Mouse (Mus musculus) adrenal gland, adult (tissue): ENCODE data around the gene Galr2.

Source experiments
- DNase-seq, 2 experiments: peaks; one replicate each; pipeline ENCODE4 v3.0.0; 2022 to 2023; ENCODE audit warnings: low spot score in 1 of 2; ENCODE audit not compliant: inconsistent age in 2 of 2

The Galr2 gene

DNA sequence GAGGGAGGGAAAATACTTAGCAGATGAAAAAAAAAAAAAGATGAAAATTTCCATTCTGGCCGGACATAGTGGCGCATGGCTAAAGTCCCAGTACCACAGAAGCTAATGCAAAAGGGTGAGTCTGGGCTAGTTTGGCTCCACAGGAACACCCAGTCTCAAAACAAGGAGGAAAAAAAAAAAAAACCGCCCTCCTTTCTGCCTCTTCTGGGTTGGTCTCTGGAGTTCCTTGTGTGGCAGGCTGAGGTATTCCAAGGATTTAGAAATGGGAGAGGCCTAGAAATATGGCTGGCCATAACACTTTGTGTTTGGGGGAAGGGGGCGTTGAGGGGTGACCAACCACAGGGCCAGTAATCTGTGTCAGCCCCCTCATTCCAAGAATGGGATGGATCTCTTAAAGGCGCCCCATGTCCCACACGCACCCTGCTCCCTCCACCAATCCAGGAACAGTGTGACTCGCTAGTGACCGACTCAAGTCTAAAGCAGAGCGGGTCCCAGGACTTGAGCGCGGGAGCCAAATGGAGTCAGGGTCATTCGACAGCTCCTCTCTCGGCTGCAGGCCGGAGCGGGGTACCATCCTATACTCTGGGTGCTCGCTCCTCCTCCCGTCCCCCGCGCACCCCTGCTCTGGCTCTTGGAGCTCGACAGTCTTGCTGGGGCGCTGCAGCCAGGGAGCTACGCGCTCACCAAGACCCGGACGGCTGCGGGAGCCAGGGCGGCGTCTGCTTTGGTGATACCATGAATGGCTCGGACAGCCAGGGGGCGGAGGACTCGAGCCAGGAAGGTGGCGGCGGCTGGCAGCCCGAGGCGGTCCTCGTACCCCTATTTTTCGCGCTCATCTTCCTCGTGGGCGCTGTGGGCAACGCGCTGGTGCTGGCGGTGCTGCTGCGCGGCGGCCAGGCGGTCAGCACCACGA is at the start of gene Galr2:
TSS of gene Galr2 (plus strand) at position 189 of the 913 bp plus-strand sequence.
- DNase-seq = no peak

DNA sequence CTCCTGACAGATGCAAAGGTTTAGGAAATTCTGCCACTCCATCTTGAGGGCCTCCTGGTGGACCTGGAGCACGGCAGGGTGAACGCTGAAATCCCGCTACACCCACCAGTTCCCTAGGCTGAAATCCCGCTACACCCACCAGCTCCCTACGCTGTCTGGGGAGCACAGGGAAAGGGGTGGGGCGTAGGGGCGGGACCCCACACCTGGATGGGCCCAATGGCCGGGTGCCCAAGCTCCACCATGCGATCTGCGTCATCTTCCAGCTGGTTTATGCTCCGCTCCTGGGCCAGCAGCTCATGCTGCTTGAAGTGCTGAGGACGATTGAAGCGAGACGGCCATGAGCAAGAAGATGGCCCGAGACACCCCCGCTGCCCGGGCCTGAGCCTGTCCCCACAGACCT is 48.3 kb upstream of the Galr2 start:
- no peak for DNase-seq

DNA sequence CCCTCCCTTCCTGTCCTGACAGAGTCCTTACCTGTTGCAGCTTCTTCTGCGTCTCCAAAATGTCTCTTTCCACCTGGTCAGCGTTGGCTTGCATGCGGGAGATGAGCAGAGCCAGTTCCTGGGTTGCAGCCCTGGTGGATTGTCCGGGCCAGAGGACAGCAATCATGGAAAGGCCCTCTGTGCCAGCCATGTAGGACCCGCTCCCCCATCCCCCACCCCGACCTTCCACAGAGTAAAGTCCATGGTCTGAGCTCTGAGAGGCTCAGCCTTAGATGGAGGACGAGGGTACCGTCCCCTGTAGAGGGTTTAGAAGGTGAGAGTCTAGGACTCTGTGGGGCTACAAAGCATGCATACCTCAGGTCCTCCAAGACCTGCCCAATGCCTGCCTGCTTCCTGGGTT is 45.8 kb upstream of the Galr2 start:
- DNase-seq = no peak

DNA sequence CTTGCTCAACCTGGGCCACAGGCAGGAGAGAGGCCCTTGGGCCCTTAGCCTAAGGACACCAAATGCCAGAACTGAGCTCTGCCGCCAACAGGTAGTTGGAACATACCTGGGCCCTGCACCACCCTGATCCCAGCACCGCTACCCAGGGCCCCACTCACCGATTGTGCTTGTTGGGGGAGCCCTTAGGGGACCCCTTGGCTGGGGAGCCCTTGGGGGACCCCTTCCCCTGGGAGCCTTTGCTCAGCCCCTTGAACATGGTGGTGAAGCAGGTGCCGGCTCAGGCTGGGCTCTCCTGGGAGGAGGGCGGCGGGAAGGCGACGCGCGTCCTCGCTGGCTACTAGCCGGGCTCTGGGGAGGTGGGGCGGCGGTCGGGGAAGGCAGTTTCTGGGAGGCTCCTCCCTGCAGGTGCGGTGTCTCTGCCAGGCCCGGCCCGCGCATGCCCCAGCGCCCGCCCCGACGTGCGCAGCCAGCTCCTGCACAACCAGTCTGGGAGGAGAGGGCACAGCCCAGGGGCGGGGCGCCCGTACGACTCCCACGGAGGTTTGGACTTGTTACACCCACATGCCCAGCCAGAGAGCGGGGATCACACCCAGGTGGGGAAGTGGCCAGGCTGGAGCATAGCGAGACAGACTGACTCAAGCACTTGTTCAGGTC is 42.9 kb upstream of the Galr2 start, which contains the start of gene Evpl:
TSS of gene Evpl (minus strand) at position 336 of the 654 bp plus-strand sequence.
- peak in 1 of 2 experiments; percentile 60 for DNase-seq

DNA sequence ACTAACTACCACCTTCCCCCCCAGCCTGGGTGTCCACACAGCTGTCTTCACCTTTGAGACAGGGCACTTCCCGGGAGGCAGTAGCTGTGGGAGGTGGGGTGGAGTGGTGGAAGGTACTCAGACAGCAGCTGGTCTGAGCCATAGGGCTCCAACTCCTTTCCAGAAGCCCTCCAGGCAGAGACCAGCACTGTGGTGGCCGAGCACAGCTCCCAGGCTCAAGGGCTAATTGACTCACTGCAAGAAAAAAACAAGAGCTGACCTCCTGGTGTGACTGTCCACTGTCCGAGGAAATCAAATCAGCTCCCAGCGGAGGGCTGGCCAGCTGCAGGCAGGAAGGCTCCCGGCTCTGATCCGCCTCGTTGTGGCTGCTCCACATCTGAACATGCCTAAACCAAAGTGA is 40.9 kb upstream of the Galr2 start:
- DNase-seq = no peak

DNA sequence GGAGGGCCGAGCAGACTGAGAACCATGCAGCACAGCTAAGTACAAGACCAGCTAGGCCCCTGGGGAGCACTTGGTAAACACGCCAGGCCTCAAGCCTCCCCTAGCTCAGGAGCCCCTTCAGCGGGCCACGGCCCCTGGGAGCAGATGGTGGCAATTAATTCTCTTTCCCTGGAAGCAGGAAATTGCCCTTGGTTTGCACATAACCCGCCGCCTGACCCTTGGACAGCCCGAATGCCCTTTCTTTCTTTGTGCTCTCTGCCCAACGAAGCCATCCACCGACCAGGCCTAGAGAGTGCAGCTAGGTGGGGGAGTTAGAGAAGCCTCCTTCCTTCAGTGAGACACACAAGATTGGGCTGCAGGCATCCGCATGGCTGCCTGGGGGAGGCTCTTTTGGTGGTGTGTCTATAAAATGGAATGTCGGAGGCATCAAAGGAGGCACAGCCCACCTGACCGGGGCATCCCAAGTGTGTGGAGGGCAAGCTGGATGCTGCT is 38.9 kb upstream of the Galr2 start:
- no peak for DNase-seq

DNA sequence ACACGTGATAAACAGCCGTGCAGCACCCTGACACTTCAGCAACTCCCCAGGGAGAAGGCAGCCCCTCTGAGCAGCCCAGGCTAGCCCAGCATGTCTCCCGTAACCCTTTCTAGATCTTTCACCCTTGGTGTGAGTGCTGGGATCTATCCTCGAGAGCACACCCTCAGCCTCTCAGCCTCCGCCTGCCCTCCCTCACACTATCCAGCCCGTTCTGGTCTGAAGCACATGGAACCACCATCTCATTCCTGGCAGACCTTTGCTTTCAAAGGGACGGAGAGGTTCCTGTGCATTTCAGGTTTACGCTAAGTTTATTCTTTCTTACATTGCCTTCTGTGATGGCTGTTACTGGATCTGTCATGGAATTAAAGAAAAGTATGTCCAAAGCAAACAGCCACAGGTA is 36.2 kb upstream of the Galr2 start:
- DNase-seq = no peak

DNA sequence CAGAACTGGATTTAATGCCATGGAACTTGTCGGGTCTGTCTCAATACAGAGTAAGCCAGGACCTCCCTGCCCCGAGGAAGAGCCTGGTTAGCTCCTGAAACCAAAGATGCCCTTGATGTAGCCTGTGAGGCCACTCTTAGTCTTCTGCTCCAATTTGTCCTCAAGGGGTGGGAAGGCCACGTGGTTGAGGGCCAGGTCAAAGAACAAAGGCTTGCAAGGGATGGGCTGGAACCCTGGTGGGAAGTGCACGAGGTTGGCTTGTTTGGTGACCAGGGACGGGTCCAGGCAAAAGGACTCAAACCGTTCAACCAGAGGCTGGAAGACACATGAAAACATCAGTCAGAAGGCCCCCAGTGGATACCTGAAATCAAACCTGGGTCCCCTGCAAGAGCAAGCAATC is 35.1 kb upstream of the Galr2 start:
- no peak for DNase-seq

DNA sequence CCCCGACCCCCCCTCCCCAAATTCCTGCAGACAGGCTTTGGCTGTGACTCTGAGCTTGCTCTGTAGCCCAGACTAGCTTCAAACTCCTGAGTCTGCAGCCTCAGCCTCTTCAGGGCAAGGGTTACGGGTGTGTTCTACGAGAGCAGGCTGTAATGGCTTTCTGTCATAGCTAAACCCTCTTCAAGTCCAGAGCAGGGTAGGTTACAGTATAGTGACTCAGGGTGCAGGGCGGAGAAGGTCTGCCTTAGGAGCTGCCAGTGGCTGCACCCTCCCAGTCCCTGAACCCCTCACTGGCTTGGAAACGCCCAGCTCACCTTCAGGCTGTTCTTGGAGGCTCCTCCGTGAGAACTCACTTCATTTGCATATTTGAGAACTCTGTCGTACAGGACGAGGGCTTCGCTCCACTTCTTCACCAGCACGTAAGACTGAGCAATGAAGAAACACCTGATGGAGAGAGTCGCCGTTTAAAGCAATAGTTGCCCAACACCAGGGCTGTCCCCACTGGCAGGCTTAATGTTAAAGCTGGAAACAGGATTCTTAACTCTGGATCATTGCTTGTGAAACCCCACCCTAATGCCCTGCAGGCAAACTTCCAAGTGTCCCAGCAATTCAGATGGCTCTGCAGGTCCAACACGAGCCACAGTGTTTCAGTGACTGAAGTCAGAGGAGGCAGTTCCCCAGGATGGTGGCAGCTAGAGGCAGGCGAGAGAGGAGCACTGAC is 33.1 kb upstream of the Galr2 start:
- no peak for DNase-seq

DNA sequence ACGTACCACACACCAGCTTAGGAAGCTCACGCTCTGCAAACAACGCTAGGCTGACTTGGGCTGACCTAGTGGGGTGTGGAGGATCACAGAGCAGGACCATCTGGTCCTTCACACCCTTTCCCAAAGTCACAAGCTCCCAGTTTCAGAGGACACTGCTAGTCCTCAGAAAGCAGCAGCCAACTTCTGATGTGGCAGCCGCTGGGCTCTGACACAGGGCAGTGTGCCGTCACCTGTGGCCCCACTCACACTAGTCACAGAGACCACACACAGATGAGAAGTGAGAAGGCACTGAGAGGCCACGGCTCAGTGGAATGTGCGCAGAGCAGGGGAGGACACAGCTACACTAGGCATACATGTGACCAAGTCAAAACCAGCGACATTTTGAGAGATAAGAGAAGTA is 29.8 kb upstream of the Galr2 start:
- no peak for DNase-seq

DNA sequence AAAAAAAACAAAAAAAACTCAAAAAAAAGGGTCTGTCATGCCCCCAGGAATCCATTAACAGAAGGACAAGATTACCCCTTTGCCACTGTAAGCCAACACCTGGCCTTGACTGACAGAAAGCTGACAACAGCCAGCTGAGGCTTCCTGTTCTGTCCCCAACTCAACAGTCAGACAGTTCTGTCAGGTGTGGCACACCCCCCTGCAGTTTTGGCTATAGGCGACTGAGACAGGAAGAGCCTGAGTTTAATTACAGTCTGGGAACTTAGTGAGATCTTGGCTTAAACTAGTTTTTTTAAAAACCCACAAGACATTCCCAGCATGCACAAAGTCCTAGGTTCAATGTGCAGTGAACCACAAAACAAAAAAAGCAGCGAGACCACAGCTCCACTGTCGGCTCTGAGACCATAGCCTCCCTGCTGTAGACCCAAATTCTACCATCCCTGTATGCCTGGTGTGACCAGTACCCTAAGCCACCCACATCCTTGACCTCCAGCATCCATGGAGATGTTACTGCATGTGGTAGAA is 27.6 kb upstream of the Galr2 start:
- no peak for DNase-seq

DNA sequence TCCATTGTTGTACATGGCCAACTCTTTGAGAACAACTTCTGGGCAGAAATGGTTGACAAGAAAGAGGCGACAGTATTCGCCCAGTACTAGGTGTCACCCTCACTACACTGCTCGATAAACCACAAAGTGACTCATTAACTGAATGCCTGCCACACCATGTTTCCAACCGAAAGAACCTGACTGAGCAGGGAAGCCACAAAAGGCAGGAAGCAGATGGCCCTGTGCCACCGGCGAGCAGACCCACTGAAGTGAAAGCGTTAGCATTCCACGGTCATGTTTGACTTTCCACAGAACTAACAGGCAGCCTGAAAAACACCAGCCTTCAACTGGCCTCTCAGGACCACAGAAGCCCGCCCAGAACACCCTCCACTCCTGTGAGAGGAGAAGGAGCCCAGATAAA is 26.1 kb upstream of the Galr2 start:
- DNase-seq = no peak

DNA sequence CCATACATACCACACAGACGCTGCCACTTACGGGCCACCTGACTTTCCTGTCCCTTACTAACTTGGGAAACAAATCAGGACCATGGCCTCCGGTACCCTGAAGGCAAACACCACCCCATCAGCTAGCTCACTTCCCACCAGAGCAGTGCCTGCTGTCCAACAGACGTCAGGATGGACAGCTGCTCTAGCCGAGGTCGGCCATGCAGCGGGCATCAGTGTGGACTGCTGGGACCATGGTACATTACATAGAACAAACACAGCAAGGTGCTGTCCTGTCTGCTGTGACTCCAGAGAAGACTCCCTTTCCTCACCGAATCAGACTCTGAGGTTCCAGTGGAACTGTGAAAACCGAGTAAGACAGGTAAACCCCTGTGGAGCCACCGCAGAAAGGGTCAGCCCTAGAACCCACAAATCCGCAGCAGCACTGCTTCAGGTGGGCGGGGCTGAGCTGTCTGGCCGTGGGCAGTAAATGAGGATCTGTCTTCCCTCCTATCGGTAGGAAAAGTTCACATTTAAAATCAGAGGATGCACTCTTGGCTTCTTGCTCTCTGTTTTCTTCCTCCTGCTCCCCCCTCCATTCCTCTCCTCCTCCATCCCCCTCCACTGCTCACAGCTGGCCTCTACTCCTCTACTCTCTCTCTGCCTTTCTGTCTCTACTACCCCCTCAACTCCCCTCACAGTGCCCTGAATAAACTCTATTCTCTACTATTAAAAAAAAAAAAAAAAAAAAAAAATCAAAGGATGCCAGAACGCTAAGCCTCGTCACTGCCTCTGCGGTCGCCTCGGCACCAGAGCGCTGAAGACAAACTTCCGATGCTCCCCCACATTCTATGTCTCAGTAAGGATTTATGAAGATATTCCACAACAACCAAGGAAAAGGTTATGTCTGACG is 25.4 kb upstream of the Galr2 start:
- DNase-seq = no peak

DNA sequence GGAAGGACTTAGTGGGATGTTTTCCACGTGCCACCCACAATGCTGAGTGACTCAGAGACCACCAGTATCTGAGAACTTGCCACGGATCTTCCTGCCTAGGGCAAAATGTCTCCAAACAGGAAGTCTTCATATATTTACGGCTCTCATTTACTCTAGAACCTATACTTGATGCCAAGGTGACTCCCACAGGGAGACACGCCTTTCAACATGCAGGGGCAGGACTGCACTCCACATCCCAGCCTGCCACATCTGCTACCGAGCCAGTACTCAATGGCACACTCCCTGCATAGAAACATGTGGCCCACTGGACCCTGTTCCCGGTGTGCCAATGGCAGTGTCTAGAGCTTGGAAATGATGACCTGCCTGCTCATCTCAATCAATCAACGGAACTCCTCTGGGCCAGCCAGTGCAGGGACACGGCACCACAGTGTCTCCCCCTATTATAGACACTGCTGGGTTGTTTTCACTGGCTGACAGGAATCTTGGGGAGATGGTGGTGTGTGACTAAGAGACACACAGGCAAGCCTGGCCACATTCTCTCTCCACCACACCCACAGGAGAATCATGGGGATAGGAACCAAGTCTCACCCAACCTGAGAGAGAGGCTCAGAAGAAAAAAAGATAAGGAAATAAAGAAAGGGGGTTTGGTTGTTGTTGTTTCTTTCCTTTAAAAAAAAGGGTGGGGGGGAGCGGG is 24.6 kb upstream of the Galr2 start:
- no peak for DNase-seq

DNA sequence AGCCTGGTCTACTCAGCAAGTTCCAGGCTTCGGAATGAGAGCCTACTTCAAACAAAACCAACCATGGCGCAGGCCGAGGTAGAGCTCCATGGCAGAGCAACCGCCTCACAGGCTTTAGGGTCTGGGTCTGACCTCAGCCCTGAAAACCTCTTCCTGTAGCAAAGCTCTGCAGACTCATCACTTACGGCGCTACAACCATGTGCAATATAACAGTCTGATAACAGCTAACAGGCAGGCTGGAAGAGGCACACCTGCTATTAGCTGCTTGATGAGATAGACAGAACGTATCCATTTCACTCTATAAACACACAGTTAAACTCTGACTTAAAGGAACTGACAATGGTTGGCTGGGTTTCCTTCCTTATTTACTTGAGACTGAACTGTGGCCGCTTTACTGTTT is 21.3 kb upstream of the Galr2 start:
- no peak for DNase-seq

DNA sequence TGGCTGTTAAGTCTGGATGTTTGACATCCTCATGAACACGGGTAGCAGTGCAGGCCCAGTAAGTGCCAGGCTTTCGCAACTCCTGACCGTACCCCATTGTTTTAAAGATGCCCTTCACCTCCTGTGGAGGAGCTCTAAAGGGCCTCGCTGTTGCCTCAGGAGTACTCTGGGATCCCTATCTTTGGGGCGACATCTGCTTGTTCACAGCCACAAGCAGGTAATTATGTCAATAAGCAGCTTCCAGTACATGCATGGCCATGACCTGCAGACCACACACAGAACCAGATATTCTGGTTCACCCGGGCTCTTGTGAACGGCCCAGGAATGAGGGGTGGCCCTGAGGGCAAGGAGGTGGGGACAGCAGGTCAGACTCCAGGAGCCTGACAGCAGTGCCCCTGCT is 20.5 kb upstream of the Galr2 start:
- DNase-seq = no peak

DNA sequence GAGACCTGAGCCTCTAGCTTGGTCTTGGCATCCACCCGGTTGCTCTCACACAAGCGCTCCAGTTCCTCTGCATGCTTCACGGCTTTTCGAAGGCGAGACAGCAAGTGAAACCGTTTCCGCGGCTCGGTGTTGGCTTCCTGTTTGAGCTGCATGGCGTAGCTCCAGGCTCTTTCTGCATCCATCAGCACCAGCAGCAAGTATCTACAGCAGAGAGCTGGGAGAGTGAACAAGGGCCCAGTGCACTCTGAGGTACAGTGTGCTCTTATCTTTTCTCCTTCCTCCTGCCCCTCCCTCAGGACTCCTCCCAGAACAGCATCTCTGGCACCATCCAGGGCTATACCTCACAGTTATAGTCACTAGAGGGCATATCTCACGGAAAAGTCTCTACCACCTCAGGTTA is 15.4 kb upstream of the Galr2 start:
- no peak for DNase-seq

DNA sequence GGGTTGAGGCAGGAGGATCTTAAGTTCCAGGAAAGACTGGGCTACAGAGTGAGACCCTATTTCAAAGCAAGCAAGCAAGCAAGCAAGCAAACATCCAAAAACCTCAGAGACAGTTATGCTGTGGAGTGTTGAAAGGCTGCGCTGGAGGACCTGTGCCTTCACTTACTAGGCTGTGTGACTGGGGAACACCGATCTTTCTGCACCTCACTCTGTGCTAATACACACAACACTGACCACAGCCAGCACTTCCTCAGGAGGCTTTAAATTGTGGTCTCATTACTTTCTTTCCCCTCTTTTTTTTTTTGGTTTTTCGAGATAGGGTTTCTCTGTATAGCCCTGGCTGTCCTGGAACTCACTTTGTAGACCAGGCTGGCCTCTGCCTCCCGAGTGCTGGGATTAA is 14.9 kb upstream of the Galr2 start:
- no peak for DNase-seq

DNA sequence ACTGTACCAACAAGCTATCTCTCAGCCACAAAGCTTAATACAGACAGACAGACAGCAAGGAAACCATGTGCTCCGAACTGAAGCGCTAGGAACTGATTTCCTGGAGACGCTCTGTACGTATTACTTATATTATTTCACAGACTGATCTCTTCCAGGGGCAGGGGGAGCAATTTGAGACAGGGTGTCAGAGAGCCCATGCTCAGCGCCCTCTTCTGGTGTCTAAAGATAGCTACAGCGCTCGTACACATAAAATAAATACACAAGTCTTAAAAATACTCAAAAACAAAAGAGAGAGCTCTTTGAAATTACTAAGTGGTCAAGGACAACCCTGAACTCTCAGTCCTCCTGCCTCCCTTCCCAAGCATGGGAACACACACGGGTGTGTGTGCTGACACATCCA is 13.1 kb upstream of the Galr2 start:
- DNase-seq = no peak

DNA sequence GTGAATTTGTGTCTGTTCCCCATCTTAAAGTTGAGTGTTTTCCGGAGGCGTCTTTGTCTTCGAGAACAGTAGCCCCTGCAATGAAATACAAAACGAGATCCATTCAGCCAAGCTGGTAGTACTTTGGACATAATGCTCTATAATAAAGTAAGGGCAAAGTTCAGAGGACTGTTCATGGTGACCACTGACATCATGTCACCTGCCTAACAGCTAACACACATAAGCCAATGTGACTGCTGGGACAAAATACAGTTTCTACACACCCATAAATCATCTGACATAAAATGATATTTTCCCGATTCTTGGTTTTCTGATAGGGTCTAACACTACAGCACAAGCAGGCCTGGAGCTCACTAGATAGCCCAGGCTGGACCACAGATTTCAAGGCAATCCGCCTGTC is 12.4 kb upstream of the Galr2 start:
- no peak for DNase-seq
